Mouse (Mus musculus) lung, adult 2 months (tissue): Measurements from ENCODE around the gene Tmem82.

Experiments used
- CTCF ChIP-seq: fragments of 200-500 bp; IDR thresholded peaks from 2 replicates; pipeline ENCODE4 v1.5.1; 2011; ENCODE audit warnings: mild to moderate bottlenecking, low read length, control low read depth; ENCODE audit not compliant: insufficient read depth
- POLR2A ChIP-seq: fragments of 200-500 bp; IDR thresholded peaks from 2 replicates; pipeline ENCODE4 v1.6.1; 2011; ENCODE audit warnings: low read depth, mild to moderate bottlenecking, control low read depth, low read length, borderline replicate concordance; ENCODE audit errors: extremely low read depth

GRCm38 (mm10) chr4:141663122-141663931 lies 44.9 kb upstream of the Tmem82 start:
- no peak for TF ChIP-seq CTCF
- no peak for TF ChIP-seq POLR2A
